Mouse (Mus musculus) T-helper 1 cell (primary cell): ENCODE data around the gene Cyb5b.
"Not testable (repeated sequence)": the region's sequence is repeated elsewhere in the genome, so short reads cannot be mapped to it uniquely, and the experiment has no call there.

Experiments
- in situ Hi-C: fragments of 300-600 bp; cut with MboI, MseI; formaldehyde crosslinking; loops from one replicate; pipeline ENCODE4 v1.15.1; 2025; ENCODE audit warnings: high pct_unique_total_duplicates

Gene Cyb5b

DNA sequence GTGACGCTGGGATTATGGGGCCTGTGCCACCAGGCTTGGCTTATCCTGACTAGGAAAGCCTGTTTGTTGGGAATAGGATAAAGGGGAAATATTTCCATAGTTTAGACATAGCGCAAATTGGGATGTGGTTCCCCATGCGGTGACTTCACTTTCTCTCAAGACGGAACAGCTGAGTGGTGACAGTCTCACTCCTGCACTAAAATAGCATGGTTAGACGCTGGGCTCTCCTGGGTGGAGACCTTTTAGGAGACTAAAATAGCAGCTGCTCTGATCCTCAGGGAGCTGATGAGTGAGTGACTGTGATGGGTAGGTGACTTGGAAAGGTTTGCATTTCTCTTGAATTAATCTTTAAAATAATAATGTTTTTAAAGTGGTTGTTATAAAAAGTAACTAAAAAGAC is 17.4 kb downstream of the Cyb5b start:
- in situ Hi-C loops, result no loop called here

DNA sequence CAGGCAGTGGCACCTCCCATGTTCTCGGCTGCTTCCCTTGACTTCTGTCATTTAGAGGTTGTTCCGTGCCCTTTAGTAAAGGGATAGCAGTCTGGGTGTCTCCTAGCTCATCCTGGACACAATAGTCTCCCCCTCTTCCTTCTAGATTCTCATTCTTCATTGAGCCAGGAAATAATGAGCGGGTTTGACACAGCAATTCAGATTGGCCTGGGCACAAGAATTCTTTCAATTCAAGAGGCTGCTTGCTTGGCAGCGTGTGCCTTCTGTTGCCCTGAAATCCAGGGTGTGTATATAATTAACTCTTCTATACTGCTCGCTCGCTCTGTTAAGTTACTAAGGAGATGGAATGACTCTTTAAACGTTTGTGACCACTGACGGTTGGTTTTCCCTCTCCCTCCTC is 21.7 kb downstream of the Cyb5b start:
- in situ Hi-C loops, result loop anchor here (5.0 kb wide), 1 partner anchor 195 kb away; no protein-coding TSS in a partner anchor

DNA sequence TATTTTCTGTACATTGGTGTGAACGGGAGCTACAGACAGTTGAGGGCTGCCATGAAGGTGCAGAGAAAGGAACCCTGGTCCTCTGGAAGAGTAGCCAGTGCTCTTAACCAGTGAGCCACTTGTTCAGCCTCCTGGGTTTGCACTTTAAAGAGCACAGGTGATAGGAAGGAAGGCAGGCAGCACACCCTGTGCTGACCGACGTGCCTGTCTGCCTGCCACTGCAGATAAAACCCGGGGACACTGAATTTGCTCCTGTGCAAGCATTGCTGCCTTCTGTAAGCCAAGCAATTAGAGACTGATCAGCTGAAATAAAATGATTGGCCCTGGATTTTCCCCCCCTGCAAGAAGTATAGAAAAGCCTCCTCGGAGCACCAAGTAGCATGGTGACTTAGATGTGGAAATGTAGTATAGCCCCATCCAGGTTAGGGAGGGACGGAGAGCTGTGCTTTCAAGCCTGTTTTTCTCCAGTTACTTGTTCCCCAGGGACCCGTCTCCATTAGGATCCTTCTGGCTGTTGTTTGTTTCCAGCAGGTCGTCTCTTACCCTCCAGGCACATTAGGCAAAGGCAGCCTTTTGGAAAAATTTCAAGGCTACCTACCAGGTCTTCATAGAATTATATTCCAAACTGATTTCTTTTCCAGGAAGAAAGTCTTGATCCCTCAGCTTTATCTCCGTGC is 22.7 kb downstream of the Cyb5b start:
- in situ Hi-C loops, result loop anchor here (5.0 kb wide), 1 partner anchor 194 kb away; no protein-coding TSS in a partner anchor

DNA sequence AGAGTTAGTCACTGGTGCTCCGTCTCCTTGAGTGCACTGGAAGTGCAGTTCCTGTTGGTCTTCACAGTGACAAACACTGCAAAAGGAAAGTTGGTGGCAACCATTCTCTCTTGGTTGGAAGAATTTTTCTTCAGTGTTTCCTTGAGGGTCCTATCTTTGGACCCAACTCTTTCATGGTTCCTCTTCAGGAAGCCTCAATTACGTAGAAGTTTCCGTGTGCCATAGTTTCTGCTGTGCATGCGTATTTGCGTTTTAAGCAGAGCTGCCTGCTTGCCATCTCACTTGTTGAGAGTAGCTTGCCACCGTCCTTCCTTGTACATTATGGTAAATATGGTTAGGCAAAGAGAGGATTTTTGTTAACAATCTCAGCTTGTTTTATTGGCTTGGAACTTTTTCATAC is 30.7 kb downstream of the Cyb5b start:
- in situ Hi-C loops, result no loop called here

DNA sequence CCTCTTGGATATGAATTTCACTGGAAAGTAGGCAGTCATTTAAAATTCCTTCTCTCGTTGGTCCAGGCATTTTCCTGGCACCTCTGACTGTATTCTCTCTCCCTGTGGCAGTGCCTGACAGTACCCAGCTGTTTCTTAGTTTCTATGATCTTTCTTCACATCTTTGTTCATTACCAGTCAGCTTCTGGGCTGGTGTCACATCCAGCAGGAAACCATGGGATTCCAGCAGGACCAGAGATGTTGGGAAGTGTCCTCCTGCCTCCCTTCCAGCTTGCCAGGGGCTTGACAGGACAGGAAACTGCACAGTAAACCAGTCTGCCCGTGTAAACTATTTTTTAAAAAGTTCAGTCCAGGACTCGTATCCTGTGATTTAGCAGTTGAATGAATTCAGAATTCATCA is 34.6 kb downstream of the Cyb5b start:
- in situ Hi-C loops, result no loop called here

DNA sequence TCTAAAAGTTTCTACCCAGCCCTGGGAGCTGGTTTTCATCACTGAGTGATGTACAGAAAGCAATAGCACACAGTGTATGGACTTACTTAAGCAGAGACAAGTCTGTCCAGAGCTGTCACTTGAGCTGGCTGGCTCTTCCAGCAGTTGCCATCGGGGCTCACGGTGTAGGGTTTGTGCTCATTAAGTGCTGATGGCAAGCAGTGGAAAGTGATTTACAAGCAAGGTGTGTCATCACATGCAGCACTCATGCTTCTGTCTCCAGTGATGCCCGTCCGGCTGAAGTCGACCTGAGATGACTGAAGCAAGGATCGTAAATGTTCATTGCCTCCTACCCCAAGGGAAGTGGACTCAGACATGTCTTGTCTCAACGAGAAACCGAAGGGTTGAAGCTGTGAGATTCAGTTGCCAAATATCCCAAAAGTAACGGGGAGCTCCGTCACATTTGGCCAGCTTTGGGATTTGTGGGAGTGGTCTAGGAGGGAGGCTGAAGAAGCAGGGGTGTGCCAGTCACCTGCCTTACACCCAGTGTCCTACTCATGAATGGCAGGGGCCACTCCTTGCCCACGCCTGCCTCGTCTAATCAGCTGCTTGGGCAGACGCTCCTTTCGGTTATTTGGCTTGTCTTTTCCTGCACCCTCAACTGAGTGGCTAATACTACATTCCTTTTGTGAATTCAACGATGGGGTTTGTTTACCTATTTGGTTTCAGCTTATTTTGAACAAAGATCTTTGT is 36.4 kb downstream of the Cyb5b start:
- in situ Hi-C loops, result no loop called here

DNA sequence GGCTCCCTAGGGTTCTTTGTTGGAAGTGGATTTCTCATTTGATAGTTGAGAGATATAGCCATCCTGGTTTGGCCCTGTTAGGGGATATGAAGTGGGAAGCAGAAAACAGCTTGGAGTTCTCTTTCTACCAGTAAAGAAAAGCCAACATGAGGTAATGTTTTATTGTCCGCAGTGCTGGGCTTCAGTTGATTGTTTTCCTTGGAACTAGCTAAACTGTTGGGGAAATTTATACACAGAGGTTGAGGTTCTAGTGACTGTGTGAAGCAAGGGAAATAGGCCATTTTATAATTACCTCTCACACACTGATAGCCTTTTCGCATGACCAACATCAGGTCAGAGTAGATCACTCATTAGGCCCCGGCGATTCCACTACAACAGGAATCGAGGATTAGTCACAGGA is 37.2 kb downstream of the Cyb5b start:
- in situ Hi-C loops, result no loop called here

DNA sequence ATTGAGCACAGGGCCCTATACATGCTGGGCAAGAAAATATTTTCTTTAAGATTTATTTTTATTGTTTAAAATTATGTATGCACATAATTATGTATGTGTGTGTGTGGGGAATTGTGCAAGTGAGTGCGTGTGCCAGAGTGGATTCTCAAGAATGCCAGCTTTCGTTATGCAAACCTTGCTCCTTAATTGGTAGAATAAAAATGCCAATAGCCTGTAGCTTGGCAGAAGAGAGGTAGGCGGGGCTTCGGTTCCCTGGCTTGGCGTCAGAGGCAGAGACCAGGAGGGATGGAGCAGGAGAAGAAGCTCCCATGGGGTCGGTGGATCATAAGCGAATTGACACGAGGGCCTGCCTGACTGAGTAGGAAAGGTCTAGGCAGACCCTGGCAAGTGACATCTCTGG is 42.2 kb downstream of the Cyb5b start:
- in situ Hi-C loops, result no loop called here

DNA sequence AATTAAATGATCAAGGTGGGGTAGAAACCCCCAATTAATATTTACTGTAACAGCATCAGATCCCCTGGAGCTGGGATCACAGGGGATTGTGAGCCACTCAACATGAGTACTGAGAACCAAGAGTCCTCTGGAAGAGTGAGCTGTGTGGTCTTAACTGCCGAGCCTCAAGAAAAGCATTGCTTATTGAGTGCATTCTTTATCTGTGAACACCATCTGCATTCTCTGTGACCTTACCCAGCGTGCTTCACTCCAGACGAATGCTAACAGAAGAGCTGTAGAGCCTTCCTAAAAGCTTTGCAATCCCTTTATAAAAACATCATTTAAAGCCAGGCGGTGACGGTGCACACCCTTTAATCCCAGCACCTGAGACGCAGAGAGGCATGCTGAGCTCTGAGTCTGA is 42.9 kb downstream of the Cyb5b start:
- in situ Hi-C loops, result no loop called here

DNA sequence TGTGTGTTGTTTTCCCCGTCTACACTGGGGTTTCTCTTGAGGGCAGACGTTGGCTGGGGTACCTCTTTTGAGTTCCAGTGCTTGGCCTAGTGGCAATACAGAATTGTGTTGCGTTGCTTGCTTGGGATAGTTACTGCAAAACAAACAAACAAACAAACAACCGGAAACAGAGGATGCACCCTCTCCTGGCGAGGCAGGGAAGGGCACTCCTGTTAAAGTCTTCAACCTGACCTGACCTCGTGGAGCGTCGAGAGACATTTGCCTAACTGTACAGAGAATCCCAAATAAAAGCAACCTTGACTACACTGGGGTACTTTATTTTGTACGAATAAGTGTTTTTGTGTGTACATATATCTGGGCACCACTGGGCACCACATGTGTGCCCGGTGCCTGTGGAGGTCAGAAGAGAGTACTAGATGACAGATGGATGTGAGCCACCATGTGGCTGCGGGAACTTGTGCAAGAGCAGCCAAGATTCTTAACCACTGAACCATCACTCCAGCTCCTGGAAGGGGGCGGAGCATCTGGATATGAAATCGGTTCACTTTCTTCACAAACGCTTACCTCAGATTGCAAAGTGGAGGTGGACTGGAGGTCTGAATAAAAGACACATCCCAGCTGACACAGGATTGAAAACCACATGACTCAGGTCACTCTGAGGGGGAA is 44.5 kb downstream of the Cyb5b start:
- in situ Hi-C loops, result no loop called here

DNA sequence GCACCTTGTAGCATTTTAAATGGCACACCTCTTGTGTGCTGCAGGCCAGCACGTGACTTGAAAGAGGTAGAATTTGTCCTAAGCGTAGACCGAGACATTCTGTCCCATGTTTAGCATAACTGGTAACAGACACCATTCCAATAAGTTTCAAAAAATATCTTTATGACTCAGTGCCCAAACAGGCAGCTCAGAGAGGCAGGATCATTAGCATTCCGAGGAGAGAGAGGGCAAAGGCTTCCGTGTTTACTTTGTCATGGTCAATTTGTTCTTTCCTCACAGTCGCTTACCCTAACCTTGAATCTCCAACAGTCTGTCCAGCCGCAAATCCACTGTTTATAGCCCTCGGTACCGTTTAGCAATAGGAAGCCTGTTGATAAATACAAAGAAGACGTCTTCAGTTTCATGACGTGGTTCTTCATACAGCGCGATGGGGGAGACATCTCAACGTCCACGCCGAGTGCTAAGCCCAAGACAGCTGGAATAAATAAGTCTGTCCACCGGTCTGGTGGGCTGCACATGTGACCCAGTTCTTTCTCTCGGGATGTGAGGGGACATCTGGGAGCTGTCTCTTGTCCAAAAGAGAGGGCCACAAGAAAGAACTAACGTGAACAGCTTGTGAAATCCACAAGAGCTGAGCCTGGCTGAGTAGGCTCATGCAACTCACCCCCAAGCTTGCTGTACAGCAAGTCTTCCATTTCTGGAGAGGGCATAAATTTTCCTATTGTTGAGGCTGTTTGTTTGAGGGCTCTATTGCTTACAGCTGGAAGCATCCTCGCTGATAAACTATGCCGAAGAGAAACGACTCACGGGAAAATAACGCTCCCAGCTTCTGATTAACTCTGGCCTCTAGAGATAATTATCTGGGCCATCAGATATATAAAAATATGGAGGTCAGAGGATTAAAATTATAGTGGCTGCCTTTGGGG is 47.7 kb downstream of the Cyb5b start:
- in situ Hi-C loops, result no loop called here

DNA sequence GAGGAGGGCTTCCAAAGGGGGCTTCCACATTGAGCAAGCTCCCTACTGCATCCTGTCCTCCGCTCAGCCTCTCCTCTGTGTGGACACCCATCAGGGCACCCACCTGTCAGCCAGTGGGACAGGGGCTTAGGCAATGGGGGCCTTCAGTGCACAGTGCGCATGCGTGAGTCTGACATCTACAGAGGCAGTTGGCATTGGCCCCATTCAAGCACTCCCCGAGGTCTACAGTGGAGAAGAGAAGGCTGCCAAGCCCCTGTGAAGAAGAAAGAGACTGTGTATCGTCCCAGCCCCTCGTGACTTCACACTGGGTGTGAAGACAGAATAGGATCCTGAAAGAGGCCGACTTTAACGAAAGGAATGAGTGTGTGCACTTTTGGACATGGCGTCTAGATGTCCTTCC is 54.7 kb downstream of the Cyb5b start:
- in situ Hi-C loops, result no loop called here

DNA sequence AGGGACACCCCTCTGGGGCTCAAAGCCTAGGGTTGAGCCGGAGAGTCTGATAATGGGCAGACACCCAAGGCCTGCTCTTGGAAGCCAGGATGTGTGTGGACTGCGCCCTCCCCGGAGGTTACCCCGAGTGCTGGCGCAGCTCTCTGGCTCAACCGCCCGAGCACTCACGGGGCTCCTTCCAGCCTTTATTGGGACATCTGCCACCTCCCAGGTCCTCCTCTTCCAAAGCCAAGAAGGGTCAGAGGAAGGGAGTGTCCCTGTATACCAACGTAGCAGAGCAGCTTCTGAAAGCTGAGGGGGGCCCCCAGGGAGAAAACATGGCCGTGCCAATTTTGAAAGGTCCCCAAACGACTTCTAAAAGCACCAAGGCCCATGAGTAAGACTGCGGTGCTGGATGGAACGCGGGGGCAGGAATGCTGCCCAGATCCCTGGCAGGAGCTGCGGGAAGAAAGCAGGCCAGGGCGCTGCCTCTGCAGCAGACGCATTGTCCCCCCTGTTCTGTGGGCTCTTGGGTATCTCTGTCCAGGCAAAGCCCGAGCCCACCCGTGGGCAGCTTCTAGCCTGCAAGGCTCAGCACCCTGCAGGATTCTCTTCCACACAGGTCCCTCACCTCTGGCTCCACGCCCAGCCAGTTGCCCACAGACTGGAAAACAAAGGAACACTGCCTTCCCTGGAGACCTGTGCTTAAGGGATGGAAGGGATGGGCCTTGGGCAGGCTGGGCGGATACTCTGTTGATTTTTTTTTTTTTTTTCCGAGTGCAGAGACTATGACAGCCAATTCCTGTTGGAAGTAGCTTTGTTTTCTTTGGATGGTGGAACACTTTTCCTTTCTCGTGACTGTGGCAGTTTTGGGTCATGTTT is 55.5 kb downstream of the Cyb5b start:
- in situ Hi-C loops, result no loop called here

DNA sequence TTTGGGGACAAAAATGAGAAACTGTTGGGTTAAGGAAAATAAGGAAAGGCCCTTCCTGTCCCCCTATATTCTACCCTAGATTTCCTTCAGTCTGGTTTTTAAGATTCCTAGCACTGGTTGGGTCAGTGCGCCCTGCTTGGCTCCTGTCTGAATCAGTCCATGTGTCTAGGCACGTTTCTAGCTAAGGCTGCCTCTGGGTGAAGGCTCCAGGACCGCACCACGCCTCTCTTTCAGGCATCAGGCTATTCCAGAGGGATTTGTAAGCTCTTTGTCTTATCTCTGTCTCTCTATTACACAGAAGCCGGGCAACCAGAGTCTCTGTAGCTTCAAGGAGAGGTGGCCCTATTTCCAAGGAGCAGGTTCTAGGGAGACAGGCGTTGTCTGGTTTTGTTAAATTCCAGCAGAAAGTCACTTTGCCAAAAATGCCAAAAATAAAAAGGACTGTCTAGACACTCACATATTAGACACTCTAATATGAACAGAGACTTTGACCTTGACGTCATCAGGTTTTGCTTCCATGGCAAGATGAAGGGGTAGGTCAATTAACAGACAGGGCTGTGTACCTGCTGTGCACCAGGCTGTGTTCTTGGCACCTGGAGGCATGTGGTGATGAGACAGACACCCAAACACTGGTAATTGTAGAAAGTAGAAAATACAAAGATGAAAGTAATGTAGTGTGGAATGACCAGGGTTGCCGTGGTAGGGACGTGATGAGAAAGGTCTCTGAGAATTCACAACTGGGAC is 56.5 kb downstream of the Cyb5b start:
- in situ Hi-C loops, result no loop called here

DNA sequence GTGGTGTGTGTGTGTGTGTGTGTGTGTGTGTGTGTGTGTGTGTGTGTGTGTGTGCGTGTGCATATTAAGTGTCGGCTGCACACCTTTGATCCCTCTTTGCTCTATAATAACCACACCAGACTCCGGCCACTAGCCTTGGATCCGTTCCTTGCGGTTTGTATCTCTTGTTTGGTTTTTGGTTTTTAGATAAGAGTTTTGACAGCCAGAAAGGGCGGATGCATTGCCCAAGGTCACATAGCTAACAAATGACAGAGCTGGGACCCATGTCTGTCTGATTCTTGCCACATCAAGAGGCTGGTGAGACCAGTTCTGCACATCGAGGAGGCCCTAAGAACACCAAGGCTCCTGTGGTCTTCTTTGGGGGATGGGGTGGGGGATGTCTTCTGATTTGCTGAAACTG is 58.7 kb downstream of the Cyb5b start:
- in situ Hi-C loops, result no loop called here

DNA sequence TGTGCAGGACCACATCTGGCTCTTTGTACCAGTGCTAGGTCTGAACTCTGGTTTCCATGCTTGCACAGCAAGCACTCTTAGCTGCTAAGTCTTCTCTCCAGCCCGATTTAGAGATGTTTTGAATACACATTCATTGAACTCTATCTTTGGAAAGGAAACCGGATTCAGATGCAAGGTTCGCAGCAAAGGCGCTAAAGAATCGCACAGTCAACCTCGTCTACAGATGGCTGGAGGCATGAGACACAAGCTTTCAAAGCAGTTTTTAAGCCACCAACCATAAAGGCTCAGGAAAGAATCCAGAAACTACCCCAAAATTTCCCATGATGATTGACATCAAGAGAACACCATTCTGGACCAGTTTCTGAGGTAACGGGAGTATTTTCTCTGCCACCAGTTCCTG is 61.6 kb downstream of the Cyb5b start:
- in situ Hi-C loops, result no loop called here

DNA sequence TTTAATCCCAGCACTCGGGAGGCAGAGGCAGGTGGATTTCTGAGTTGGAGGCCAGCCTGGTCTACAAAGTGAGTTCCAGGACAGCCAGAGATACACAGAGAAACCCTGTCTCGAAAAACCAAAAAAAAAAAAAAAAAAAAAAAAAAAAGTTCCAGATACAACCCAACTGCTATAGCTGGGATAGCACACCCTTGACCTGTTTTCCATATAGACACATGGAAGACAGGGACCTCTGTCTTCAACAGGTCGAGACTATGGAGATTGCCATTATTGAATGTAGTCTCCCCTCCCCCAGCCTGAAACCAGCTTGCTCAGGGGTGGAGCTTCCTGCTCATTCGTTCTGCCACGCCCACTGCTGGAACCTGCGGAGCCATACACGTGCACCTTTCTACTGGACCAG is 66.8 kb downstream of the Cyb5b start:
- in situ Hi-C loops, result not testable (repeated sequence)

DNA sequence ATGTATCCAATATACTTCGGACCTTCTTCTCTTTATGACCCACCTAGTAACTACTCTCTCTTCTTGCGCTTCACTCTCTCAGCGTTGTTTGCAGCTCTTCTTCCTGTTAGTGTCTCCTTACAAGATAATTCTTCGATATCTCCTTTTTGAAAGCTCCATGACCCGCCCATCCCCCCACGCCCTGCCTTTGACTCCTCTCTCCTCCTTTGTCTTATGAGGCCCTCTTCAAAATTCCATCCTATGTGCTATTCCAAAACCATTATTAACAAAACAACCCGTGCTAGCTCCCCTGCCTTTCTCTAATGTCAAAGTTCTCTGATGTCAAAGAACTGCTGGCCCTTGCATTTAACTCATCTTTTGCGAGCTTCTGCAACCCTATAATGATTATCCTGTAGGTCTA is 67.7 kb downstream of the Cyb5b start:
- in situ Hi-C loops, result no loop called here

DNA sequence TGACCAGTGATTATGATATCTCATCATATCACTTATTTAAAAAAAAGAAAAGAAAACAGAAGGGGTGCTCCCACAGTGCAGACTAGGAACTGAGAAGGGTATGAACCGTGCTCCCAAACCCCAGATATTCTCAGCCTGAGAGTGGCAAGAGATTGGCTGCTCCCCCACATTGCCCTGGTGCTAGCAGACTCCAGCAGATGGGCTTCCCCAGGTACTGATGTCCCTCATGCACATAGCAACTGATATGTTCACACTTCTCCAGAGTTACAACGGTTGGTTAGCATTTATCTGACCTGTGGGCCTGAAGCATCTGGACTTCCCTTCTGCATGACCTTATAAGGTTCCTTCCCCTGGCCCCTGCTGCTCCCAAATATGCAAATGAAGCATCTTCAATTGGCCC is 68.6 kb downstream of the Cyb5b start:
- in situ Hi-C loops, result no loop called here
